8 mouse cellular contexts compared by ENCODE assay signal in the genomic region with DNA sequence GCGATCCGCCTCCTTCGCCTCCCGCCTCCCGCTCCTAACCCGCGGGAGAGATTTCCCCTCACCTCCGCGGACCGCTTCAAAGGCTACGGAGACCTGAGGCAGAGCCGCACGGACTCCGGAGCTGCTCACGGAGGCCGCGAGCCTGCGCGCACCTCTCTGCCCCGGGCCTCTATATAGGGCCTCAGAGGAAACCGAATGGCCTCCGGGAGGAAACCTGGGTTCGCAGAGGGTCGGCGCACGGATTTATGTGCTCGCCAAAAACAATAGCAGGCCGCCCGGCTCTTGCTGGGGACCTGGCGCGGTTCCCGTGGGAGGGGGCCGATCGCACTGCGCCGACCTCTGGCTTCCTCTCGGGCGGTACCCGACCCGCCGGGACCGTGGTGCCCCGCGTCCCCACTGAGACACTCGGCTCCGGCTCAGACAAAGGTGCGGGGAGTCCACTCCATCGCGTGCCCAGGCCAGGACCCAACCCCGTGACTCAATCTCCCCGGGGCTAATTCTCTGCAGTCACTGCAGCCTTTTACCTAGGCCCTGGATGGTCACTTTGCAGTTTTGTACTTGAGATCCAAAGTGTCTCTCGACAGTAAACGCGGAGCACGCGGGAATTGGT. TPM values are rescaled to one million over a fixed set of nuclear protein-coding genes. Genes with fewer than 3 reads are reported as not detected.
DNase-seq lines count a peak whose midpoint lies in the region; ATAC-seq lines count a peak whose summit lies in the region.

No protein-coding gene starts in this region.

- ATAC-seq in forebrain, embryonic 11.5 days (replicated peaks; ENCODE audit: low FRiP score) = peak; percentile 75
- ATAC-seq in intestine, embryonic 16.5 days = peak; percentile 41
- peak; percentile 62 for ATAC-seq in midbrain, embryonic 14.5 days (ENCODE audit: low FRiP score, low TSS enrichment)

- H3K9ac ChIP-seq in forebrain, embryonic 11.5 days (ENCODE audit: low read length) = peak overlapping the region; percentile 95
- H3K9ac ChIP-seq in intestine, embryonic 16.5 days (ENCODE audit: low read depth, low read length) = peak overlapping the region; percentile 96
- peak overlapping the region; percentile 87 for H3K9ac ChIP-seq in midbrain, embryonic 14.5 days (replicated peaks; ENCODE audit: low read length)

- peak overlapping the region; percentile 99 for H3K27ac ChIP-seq in forebrain, embryonic 11.5 days (ENCODE audit: low read depth, low read length)
- H3K27ac ChIP-seq in intestine, embryonic 16.5 days (ENCODE audit: low read length) = peak overlapping the region; percentile 100
- peak overlapping the region; percentile 98 for H3K27ac ChIP-seq in midbrain, embryonic 14.5 days (replicated peaks; ENCODE audit: low read depth, low read length)

- H3K27me3 ChIP-seq in forebrain, embryonic 11.5 days (ENCODE audit: control insufficient read depth, insufficient read depth, low read length) = no peaks in the 10 kb centered on the region
- H3K27me3 ChIP-seq in intestine, embryonic 16.5 days (replicated peaks; ENCODE audit: control insufficient read depth, insufficient read depth, low read length) = no peaks in the 10 kb centered on the region
- H3K27me3 ChIP-seq in midbrain, embryonic 14.5 days (ENCODE audit: control insufficient read depth, insufficient read depth, low read length) = no peaks in the 10 kb centered on the region

- DNase-seq in cerebellum, postnatal 10 days = peak; percentile 88
- DNase-seq in cerebellum, adult 9-10 months = no peak
- DNase-seq in right cerebral cortex, adult 2 months (ENCODE audit: low spot score in 2 of 2) = peak; percentile 37 to 59
- no peak for DNase-seq in right cerebral cortex, adult 18-20 months
- no peak for DNase-seq in forebrain, embryonic 11.5 days (ENCODE audit: low spot score)
- DNase-seq in midbrain, embryonic 14.5 days = no peak
- no peak for DNase-seq in Muller cell, postnatal 12 days (ENCODE audit: inconsistent ontology term)

- H3K9me3 ChIP-seq in forebrain, embryonic 11.5 days (ENCODE audit: control insufficient read depth, low read length) = no peaks in the 10 kb centered on the region
- no peaks in the 10 kb centered on the region for H3K9me3 ChIP-seq in intestine, embryonic 16.5 days (ENCODE audit: control insufficient read depth, low read length)
- H3K9me3 ChIP-seq in midbrain, embryonic 14.5 days (ENCODE audit: control insufficient read depth, low read length) = no peaks in the 10 kb centered on the region

- no peaks in the 10 kb centered on the region for H3K36me3 ChIP-seq in forebrain, embryonic 11.5 days (ENCODE audit: control insufficient read depth, insufficient read depth, low read length)
- H3K36me3 ChIP-seq in intestine, embryonic 16.5 days (ENCODE audit: control insufficient read depth, insufficient read depth, low read length) = no peaks in the 10 kb centered on the region
- H3K36me3 ChIP-seq in midbrain, embryonic 14.5 days (ENCODE audit: control insufficient read depth, insufficient read depth, low read length) = no peaks in the 10 kb centered on the region

- peak overlapping the region; percentile 71 for H3K4me2 ChIP-seq in forebrain, embryonic 11.5 days (ENCODE audit: low read depth, low read length, severe bottlenecking)
- H3K4me2 ChIP-seq in intestine, embryonic 16.5 days (ENCODE audit: low read depth, low read length) = peak overlapping the region; percentile 88
- H3K4me2 ChIP-seq in midbrain, embryonic 14.5 days (ENCODE audit: low read length) = peak overlapping the region; percentile 84

- peak overlapping the region; percentile 96 for H3K4me3 ChIP-seq in forebrain, embryonic 11.5 days (ENCODE audit: low read depth, low read length)
- peak overlapping the region; percentile 97 for H3K4me3 ChIP-seq in intestine, embryonic 16.5 days (ENCODE audit: low read length)
- peak overlapping the region; percentile 96 for H3K4me3 ChIP-seq in midbrain, embryonic 14.5 days (replicated peaks; ENCODE audit: low read depth, low read length)

- WGBS in forebrain, embryonic 11.5 days = under 1% methylated on average over 56 of the region's 56 CpGs
- WGBS in intestine, embryonic 16.5 days = under 1% methylated on average over 55 of the region's 56 CpGs
- WGBS in midbrain, embryonic 14.5 days = under 1% methylated on average over 56 of the region's 56 CpGs

- no peaks in the 10 kb centered on the region; the same call in 1 of the 2 replicates for H3K4me1 ChIP-seq in forebrain, embryonic 11.5 days (replicated peaks; ENCODE audit: control insufficient read depth, insufficient read depth, low read length)
- H3K4me1 ChIP-seq in intestine, embryonic 16.5 days (ENCODE audit: control insufficient read depth, insufficient read depth, low read length) = peaks cover 9% of the 10 kb centered on the region; the same call in 1 of the 2 replicates
- H3K4me1 ChIP-seq in midbrain, embryonic 14.5 days (ENCODE audit: control insufficient read depth, insufficient read depth, low read length) = peaks cover 17% of the 10 kb centered on the region

RNA-seq across cellular contexts. Expression of a gene that starts 0.6 kb away (rescaled TPM):
- 38.6 and 41.8 TPM in 2 replicates for polyA plus RNA-seq in forebrain, embryonic 11.5 days (2014; fragmentation: Nextera tagmentation; extraction: Ambion mirVana)
- 11.2 and 17.3 TPM in 2 replicates for polyA plus RNA-seq in intestine, embryonic 16.5 days (2015; fragmentation: Nextera tagmentation; extraction: Ambion mirVana)
- polyA plus RNA-seq in midbrain, embryonic 14.5 days (2014; fragmentation: Nextera tagmentation; extraction: Ambion mirVana) = 48.8 and 59.7 TPM in 2 replicates

Comparison
In these comparisons a context has a peak if more than half of its experiments do, and no peak if none do; other contexts are left out.
1. DNase-seq: peak in cerebellum, postnatal 10 days (2 of 2) and right cerebral cortex, adult 2 months (2 of 2); none in cerebellum, adult 9-10 months (single experiment), right cerebral cortex, adult 18-20 months (single experiment), forebrain, embryonic 11.5 days (single experiment), midbrain, embryonic 14.5 days (single experiment) and Muller cell, postnatal 12 days (single experiment).
2. Peak in every context shown above with its lines, with median percentiles within 50 percentile points of each other: ATAC-seq, H3K27ac ChIP-seq, H3K4me2 ChIP-seq, H3K4me3 ChIP-seq and H3K9ac ChIP-seq.